Mouse (Mus musculus) small intestine, adult 2 months (tissue): Measurements from ENCODE around the gene Rundc3a. TPM values are rescaled to one million over a fixed set of nuclear protein-coding genes. Genes with fewer than 3 reads are reported as not detected.
A peak's percentile ranks its signal among the peaks of the same experiment; 100 is the strongest.

Experiments used
- H3K27ac ChIP-seq: fragments of 200-500 bp; 2 replicates; pipeline ENCODE4 v1.5.1; 2012; ENCODE audit warnings: low read depth, low read length, control low read depth, inconsistent platforms; ENCODE audit not compliant: insufficient read depth
- H3K27me3 ChIP-seq: fragments of 200-500 bp; 2 replicates; pipeline ENCODE4 v1.6.1; 2012; ENCODE audit warnings: mild to moderate bottlenecking, moderate library complexity, low read length, inconsistent platforms; ENCODE audit not compliant: control insufficient read depth, insufficient read depth
- H3K36me3 ChIP-seq: fragments of 200-500 bp; 2 replicates; pipeline ENCODE4 v1.6.1; 2012; ENCODE audit warnings: mild to moderate bottlenecking, low read length, control low read depth, inconsistent platforms; ENCODE audit not compliant: control insufficient read depth, insufficient read depth
- H3K4me1 ChIP-seq: fragments of 200-500 bp; 2 replicates; pipeline ENCODE4 v1.6.1; 2012; ENCODE audit warnings: low read length, inconsistent platforms, mixed read lengths; ENCODE audit not compliant: control insufficient read depth, insufficient read depth, insufficient read length
- H3K4me3 ChIP-seq: fragments of 200-500 bp; 2 replicates; pipeline ENCODE4 v1.5.1; 2012; ENCODE audit warnings: low read depth, mild to moderate bottlenecking, control low read depth, inconsistent platforms, low read length, moderate library complexity
- CTCF ChIP-seq: fragments of 200-500 bp; IDR thresholded peaks from 2 replicates; pipeline ENCODE4 v1.5.1; 2012; ENCODE audit warnings: low read depth, mild to moderate bottlenecking, control low read depth, inconsistent platforms, low read length, moderate library complexity, mixed read lengths; ENCODE audit not compliant: insufficient replicate concordance, insufficient read length; ENCODE audit errors: extremely low read depth
- POLR2A ChIP-seq: fragments of 200-500 bp; IDR thresholded peaks from 2 replicates; pipeline ENCODE4 v1.6.1; 2012; ENCODE audit warnings: low read depth, mild to moderate bottlenecking, control low read depth, inconsistent platforms, low read length, moderate library complexity
- WGBS: fragments of 180-500 bp; shearing (Covaris S2); methylation state at CpG from one replicate; pipeline ENCODE4 v1.1.7; 2018; 5-methylcytosine and 5-hydroxymethylcytosine counted together
- polyA plus RNA-seq: library from polyadenylated mRNA; depleted of rRNA; stranded (reverse); fragments of >200 nt; gene quantifications from 2 replicates; pipeline ENCODE4 v1.2.3, GENCODE M21; 2012

Rundc3a gene
- polyA plus RNA-seq, 1 experiment: 6.5 TPM

- peaks cover 18% of the 10 kb centered on the region for H3K4me1 ChIP-seq
- H3K36me3 ChIP-seq: peaks cover 19% of the 10 kb centered on the region
- TF ChIP-seq CTCF: no peak
- no peak for TF ChIP-seq POLR2A
- H3K4me3 ChIP-seq: no peak overlapping the region
- no peak overlapping the region for H3K27ac ChIP-seq
- 94% methylated on average over 18 of the region's 18 CpGs for WGBS
- H3K27me3 ChIP-seq: peaks cover 8% of the 10 kb centered on the region; the same call in 1 of the 2 replicates
Measured at GRCm38 (mm10) chr11:102435754-102436470, 42.7 kb downstream of the Rundc3a start.

- H3K36me3 ChIP-seq: peaks cover 19% of the 10 kb centered on the region
- H3K27me3 ChIP-seq: peaks cover 8% of the 10 kb centered on the region; the same call in 1 of the 2 replicates
- H3K4me1 ChIP-seq: peaks cover 14% of the 10 kb centered on the region
- H3K4me3 ChIP-seq: no peak overlapping the region
- no peak overlapping the region for H3K27ac ChIP-seq
- no peak for TF ChIP-seq POLR2A
- TF ChIP-seq CTCF: no peak
- WGBS: 57% methylated on average over 10 of the region's 10 CpGs
Measured at GRCm38 (mm10) chr11:102436471-102436790, 43.2 kb downstream of the Rundc3a start.

- Histone ChIP-seq H3K4me1 (peaks cover 14% of the 10 kb centered on the region), H3K27me3 (peaks cover 8% of the 10 kb centered on the region; the same call in 1 of the 2 replicates), H3K4me3 (peak overlapping the region; percentile 59), H3K36me3 (peaks cover 19% of the 10 kb centered on the region), H3K27ac (no peak overlapping the region)
- 20% methylated on average over 87 of the region's 87 CpGs for WGBS
- no peak for TF ChIP-seq POLR2A
- no peak for TF ChIP-seq CTCF
Measured at GRCm38 (mm10) chr11:102437120-102438061, 44.2 kb downstream of the Rundc3a start.

GRCm38 (mm10) chr11:102438212-102439092, 45.2 kb downstream of the Rundc3a start:
- no peak for TF ChIP-seq POLR2A
- TF ChIP-seq CTCF: peak; percentile 66; the same call in 1 of the 2 replicates
- Histone ChIP-seq H3K36me3 (peaks cover 19% of the 10 kb centered on the region), H3K4me1 (peaks cover 10% of the 10 kb centered on the region), H3K4me3 (peak overlapping the region; percentile 59), H3K27me3 (peaks cover 8% of the 10 kb centered on the region; the same call in 1 of the 2 replicates), H3K27ac (no peak overlapping the region)
- 18% methylated on average over 77 of the region's 77 CpGs for WGBS

- WGBS: 89% methylated on average over 14 of the region's 14 CpGs
- Histone ChIP-seq H3K27ac (no peak overlapping the region), H3K27me3 (peaks cover 8% of the 10 kb centered on the region; the same call in 1 of the 2 replicates), H3K4me1 (peaks cover 10% of the 10 kb centered on the region), H3K4me3 (no peak overlapping the region), H3K36me3 (peaks cover 19% of the 10 kb centered on the region)
- TF ChIP-seq POLR2A (no peak), CTCF (no peak)
Measured at GRCm38 (mm10) chr11:102439093-102440082, 46.2 kb downstream of the Rundc3a start.
